Mouse (Mus musculus): Measurements from ENCODE around the gene Klrb1a.

Gene Klrb1a

DNA sequence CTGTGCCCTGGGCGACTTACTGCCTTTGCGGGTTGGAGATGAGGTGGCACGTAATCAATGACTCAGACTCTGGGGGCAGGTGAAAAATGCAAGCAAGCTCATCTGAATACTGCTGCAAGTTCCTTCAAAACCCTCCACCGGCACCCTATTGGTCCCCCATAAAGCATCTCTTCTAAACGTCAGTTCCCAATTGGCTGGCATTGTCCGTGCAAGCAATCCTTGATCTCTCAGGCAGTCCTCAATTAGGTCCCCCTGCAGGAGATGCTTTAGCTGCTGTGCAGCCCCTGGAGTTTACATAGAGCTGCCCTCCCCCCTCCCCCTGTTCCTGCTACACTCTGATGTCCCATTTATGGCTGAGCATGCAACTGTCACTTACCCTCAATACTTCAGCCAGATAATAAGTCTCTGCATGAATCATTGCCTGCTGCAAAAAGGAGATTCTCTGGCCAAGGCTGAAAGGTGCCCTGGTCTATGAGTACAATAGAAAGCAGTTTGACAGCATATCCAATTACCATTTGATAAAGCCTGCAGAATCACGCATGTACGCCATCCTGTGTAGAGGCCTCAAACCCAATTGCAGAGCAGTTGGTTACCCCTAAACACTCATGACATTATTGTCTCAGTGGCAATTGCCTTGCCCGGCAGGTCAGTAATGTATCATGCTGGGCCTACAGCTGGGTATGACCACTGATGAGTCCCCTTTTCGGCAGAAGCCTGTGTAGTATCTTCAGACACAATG is 20.7 kb downstream of the Klrb1a start:
- intact Hi-C loops (cut with DNase I), result no loop called here

DNA sequence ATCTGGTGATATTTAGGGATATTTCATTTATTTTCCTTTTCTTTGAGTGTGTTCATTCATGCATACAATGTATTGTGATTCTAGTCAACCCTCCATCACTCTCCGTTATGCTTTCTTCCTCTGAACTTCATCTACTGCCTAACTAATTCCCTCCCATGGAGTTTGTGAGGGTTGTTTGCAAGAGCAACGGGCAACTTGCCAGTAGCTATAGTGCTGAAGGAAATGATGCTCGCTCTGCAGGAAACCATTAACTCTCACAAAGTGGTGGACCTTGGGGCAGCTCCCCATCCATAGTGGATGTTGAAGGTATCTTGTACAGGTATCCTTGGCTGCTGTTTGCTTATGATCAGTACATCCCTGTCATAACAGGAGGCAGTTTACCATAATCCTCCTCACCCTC is 21.3 kb downstream of the Klrb1a start:
- intact Hi-C loops (cut with DNase I), result no loop called here

GRCm38 (mm10) chr6:128599555-128599954 is 23.8 kb downstream of the Klrb1a start:
- intact Hi-C loops (cut with DNase I), result no loop called here

- intact Hi-C loops (cut with DNase I), result no loop called here
Observed at GRCm38 (mm10) chr6:128598256-128599047, 24.9 kb downstream of the Klrb1a start.

GRCm38 (mm10) chr6:128597121-128597522 is 26.2 kb downstream of the Klrb1a start:
- intact Hi-C loops (cut with DNase I), result no loop called here

DNA sequence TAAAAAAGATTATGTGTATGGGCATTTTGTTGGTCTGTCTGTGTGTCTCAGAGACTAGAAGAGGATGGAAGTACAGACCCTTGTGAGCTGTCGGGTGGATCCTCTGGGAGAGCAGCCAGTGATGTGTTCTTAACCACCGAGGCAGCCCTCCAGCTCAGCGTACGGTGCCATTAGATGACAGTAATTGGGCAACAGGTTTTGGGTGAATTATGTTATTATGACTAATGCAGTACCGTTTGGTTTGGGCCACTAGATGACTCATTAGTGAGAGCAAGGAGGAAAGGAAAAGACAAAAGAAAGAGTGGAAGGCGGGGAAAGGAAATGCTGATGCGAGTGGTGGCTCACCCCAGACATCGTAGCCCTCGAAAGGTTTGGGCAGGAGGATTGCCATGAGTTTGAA is 28.7 kb downstream of the Klrb1a start:
- intact Hi-C loops (cut with DNase I), result no loop called here

GRCm38 (mm10) chr6:128589426-128589825 is 33.9 kb downstream of the Klrb1a start:
- intact Hi-C loops (cut with DNase I), result no loop called here

DNA sequence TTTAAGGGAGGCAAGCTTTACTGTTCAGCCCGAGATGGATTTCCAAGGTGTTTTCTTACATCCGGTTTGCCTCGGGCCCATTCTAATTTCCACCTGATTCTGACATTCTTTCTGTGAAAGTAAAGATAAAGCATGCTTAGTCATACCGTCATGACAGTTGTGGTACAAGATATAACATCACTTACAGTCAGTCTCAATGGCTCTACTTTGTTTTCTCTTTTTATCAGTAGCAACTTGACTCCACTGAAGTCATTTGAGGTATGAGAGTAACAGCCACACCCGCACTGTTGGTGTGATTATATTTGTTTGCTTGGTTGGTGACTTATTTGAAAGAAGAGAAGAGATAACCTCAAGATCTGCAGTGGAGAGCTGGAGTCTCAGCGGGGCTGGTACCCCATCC is 35.7 kb downstream of the Klrb1a start:
- intact Hi-C loops (cut with DNase I), result no loop called here

GRCm38 (mm10) chr6:128585642-128586245 is 37.6 kb downstream of the Klrb1a start:
- intact Hi-C loops (cut with DNase I), result no loop called here

DNA sequence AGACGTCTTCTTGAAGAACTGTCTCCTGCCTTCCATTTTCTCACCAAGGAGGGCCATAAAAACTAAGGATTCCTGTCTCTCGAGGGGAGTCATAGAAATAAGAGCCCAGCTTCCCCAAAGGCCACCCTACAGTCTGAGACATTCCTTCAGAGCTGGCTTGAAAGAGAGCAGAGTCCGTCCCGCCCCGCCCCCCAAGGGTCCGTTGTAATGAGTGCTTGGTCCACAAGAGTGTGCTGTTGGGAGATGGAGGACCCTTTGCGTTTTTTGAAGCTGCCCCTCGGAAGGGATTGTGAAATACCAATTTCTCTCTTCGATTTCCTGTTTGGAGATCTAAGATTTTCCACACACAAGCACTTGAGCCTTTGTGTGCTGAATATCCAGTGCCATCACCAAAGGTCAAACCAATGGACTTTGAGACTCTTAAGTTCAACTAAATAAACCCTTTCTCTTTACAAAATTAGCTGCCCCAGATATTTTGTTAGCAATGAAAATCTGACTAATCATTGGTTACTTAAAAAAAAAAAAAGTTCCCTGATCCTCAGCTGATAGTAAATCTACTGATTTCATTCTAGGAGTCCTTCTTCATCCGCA is 39.2 kb downstream of the Klrb1a start:
- intact Hi-C loops (cut with DNase I), result no loop called here

DNA sequence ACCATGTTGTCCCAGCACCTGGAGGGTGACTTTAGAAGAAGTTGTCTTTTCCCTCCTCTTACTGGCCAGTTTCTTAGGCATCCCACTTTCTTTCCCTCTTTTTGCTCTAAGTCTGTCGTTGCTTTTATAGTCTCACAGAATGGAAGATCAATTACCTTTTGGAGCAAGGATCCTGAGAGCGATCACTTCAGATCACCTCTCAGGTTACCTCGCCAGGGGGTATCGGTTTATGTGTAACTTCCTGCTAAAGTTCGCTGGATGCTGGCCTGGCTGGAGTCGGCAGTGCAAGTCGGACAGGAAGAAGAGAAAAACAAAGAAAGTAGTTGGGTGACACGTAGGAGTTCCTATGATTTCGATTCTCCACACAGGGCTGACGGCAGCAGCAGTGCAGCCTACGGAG is 41.8 kb downstream of the Klrb1a start, which contains the start of gene A2ml1:
A2ml1 (minus strand) TSS at position 101 of the 400 bp plus-strand sequence.
- intact Hi-C loops (cut with DNase I), result no loop called here

GRCm38 (mm10) chr6:128577301-128577700 is 46.0 kb downstream of the Klrb1a start:
- intact Hi-C loops (cut with DNase I), result no loop called here

DNA sequence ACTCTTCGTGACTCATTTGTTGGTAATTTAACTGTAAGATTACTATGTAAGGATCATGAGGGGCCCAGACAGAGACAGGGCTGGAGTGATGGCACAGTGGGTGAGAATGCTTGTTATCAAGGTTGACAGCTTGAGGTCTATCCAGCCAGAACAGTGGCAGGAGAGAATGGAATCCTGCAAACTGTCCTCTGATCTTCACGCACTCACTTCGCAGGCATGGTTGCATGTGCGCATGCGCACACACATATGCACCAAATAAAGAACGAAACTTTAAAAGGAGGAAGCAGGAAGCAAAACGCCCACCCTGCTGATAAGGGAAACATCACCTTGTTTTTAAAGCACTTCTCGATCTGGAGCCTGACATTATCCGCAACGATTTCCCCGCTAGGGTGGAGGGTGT is 56.7 kb downstream of the Klrb1a start:
- intact Hi-C loops (cut with DNase I), result no loop called here
